Comparison of ENCODE assay signal across 11 mouse cellular contexts in the genomic region with DNA sequence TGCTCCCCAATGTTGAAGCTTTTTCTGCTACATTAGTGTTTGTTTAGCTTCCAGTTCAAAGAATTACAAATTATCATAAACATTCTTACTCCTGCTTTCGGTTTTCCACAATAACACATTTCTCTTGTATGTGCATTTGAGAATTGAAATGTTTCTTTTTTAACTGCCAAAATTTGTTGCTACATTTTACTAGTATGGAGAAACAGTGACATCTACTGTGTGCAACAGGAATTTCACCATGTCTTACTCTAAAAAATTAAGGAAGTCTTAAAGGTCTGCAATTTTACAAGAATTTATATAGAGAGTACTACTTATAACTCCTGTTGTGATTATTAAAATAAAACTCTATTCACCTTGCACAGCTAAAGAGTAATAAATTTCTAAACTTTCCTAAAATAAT.
DNase-seq lines count a peak whose midpoint lies in the region; ATAC-seq and TF ChIP-seq lines count a peak whose summit lies in the region.
"Had no signal": no experiment of that assay in that cellular context is flagged by ENCODE, and none has a peak within 500 bp of the region (broad histone marks: within the 10 kb centered on the region; RNA-seq: fewer than 3 reads in every experiment).

No protein-coding gene starts in this region.

- H3K4me1 ChIP-seq in hindbrain, embryonic 11.5 days (replicated peaks; ENCODE audit: control insufficient read depth, insufficient read depth, low read length): no peaks in the 10 kb centered on the region
- no peaks in the 10 kb centered on the region for H3K4me1 ChIP-seq in hindbrain, embryonic 10.5 days (replicated peaks)

- no peaks in the 10 kb centered on the region for H3K9me3 ChIP-seq in hindbrain, embryonic 11.5 days (ENCODE audit: control insufficient read depth, low read length)
- H3K9me3 ChIP-seq in hindbrain, embryonic 10.5 days: no peaks in the 10 kb centered on the region

- ATAC-seq in hindbrain, embryonic 11.5 days (ENCODE audit: low FRiP score): no peak
- no peak for ATAC-seq in Patski

- DNase-seq in hindbrain, embryonic 11.5 days (ENCODE audit: low spot score): peak; percentile 14
- no peak for DNase-seq in hindbrain, embryonic 10.5 days (ENCODE audit: low spot score)
- peak; percentile 3 for DNase-seq in lung, postnatal 36 days
- no peak for DNase-seq in lung, postnatal 25 days (ENCODE audit: low spot score)
- peak; percentile 7 for DNase-seq in Patski (ENCODE audit: low read depth, low spot score)
- peak; percentile 48 for DNase-seq in retina, postnatal 1 day
- no peak for DNase-seq in adrenal gland, postnatal 14 days
- no peak for DNase-seq in layer of hippocampus, adult 8-10 months (ENCODE audit: low spot score in 2 of 2)
- DNase-seq: heart, postnatal 4 days; right cerebral cortex, postnatal 4 days had no signal

- WGBS in hindbrain, embryonic 11.5 days: 74% methylated on average over 1 of the region's 1 CpGs
- WGBS in hindbrain, embryonic 10.5 days: 79% methylated on average over 1 of the region's 1 CpGs

- in situ Hi-C loops in Patski (cut with MboI; ENCODE audit: low pct_unique_long_range_greater_than_20kb): no loop called here

- no peaks in the 10 kb centered on the region for H3K36me3 ChIP-seq in hindbrain, embryonic 11.5 days (ENCODE audit: control insufficient read depth, insufficient read depth, low read length)
- no peaks in the 10 kb centered on the region for H3K36me3 ChIP-seq in hindbrain, embryonic 10.5 days

- no peak overlapping the region for H3K4me2 ChIP-seq in hindbrain, embryonic 11.5 days (replicated peaks; ENCODE audit: low read depth, low read length)
- H3K4me2 ChIP-seq: liver, embryonic 11.5 days had no signal

- CTCF ChIA-PET in Patski (lab: Charles Lee): interaction anchor here (1.3 kb wide), 2 partner anchors 14 to 17 kb away, joined by 4 to 5 read pairs; no protein-coding TSS in a partner anchor

- H3K9ac ChIP-seq in hindbrain, embryonic 11.5 days (ENCODE audit: low read depth, low read length): no peak overlapping the region

- TF ChIP-seq CTCF in Patski (IDR thresholded peaks at IDR 0.05): peak; percentile 65

- H3K4me3 ChIP-seq in hindbrain, embryonic 11.5 days (ENCODE audit: low read depth, low read length): no peak overlapping the region
- no peak overlapping the region for H3K4me3 ChIP-seq in hindbrain, embryonic 10.5 days

- POLR2A ChIA-PET in Patski (lab: Charles Lee): no interaction called here

- H3K27me3 ChIP-seq in hindbrain, embryonic 11.5 days (ENCODE audit: control insufficient read depth, insufficient read depth, low read length): no peaks in the 10 kb centered on the region
- H3K27me3 ChIP-seq in hindbrain, embryonic 10.5 days (ENCODE audit: insufficient read depth, poor library complexity, severe bottlenecking): no peaks in the 10 kb centered on the region
- peaks cover 6% of the 10 kb centered on the region for H3K27me3 ChIP-seq in Patski

- no peak overlapping the region for H3K27ac ChIP-seq in hindbrain, embryonic 11.5 days (ENCODE audit: low read depth, low read length)
- H3K27ac ChIP-seq in hindbrain, embryonic 10.5 days: no peak overlapping the region

Comparison
In these comparisons a context has a peak if more than half of its experiments do, and no peak if none do; other contexts are left out.
1. DNase-seq: peak in hindbrain, embryonic 11.5 days (single experiment), lung, postnatal 36 days (single experiment), Patski (single experiment) and retina, postnatal 1 day (single experiment); none in hindbrain, embryonic 10.5 days (single experiment), lung, postnatal 25 days (single experiment), adrenal gland, postnatal 14 days (single experiment) and layer of hippocampus, adult 8-10 months (0 of 2).